Mouse (Mus musculus): Measurements from ENCODE around the gene Foxp1.

DNA sequence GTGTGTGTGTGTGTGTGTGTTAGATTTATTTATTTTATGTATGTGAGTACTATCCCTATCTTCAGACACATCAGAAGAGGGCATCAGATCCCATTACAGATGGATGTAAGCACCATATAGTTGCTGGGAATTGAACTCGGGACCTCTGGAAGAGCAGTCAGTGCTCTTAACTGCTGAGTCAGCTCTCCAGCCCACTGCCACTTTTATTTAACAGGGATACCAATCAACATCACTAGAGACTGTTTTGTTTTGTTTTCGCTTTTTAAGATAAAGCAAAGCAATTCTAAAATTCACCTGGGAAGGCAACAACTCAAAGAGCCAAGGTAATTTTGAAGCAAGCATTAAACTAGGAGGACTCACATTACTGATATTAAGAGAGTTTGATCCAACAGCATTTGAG lies 23.9 kb upstream of the Foxp1 start:
- TF ChIP-seq POLR2A (IDR thresholded peaks at IDR 0.05; ENCODE audit: borderline replicate concordance, control insufficient read depth, low read depth, low read length) (no peak), CTCF (IDR thresholded peaks at IDR 0.05; ENCODE audit: control insufficient read depth, insufficient read depth, low read length) (no peak)

Data from bone marrow, adult 2 months (tissue).